Mouse (Mus musculus) adrenal gland, adult 8-10 months (tissue): ENCODE results near the gene Gm10142. TPM values are rescaled to one million over a fixed set of nuclear protein-coding genes. Genes with fewer than 3 reads are reported as not detected.
"Not testable (repeated sequence)": the region's sequence is repeated elsewhere in the genome, so short reads cannot be mapped to it uniquely, and the experiment has no call there.

ENCODE experiments used
- DNase-seq: peaks from one replicate; pipeline ENCODE4 v3.0.0; 2022
- total RNA-seq, 4 experiments: library from RNA; stranded (reverse); gene quantifications; 2 replicates each; pipeline ENCODE4 v1.2.4; 2022

Gm10142 gene
- total RNA-seq, 4 experiments from 2014 or later: not detected

DNA sequence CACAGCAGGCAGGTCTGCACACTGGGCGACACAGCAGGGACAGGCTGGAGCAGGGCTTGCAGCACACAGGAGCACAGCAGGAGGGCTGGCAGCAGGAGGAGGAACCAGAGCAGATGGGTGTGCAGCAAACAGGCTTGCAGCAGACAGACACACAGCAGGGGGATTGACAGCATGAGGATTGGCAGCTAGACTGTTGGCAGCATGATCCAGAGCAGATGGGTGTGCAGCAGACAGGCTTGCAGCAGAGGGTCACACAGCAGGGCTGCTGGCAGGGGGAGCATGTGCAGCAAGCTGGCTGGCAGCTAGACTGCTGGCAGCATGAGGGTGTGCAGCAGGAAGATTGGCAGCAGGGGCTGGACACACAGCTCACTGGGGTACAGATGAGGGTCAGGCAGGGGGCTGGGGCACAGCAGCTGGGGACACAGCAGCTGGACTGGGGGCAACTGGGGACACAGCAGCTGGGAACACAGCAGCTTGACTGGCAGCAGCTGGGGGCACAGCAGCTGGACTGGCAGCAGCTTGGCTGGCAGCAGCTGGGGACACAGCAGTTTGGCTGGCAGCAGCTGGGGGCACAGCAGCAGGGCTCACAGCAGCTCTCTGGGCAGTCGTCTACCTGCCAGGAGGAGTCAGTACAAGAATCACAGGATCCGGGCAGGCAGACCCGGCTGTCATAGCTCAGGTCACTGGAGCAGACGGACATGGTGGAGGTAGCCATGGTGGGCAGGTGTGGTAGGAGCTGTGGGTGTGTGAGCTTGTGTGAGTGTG, 26.5 kb downstream of the Gm10142 start, which contains the start of gene Gm18596:
Gm18596 (minus strand) TSS at position 715 of the 765 bp plus-strand sequence.
- DNase-seq: not testable (repeated sequence)

DNA sequence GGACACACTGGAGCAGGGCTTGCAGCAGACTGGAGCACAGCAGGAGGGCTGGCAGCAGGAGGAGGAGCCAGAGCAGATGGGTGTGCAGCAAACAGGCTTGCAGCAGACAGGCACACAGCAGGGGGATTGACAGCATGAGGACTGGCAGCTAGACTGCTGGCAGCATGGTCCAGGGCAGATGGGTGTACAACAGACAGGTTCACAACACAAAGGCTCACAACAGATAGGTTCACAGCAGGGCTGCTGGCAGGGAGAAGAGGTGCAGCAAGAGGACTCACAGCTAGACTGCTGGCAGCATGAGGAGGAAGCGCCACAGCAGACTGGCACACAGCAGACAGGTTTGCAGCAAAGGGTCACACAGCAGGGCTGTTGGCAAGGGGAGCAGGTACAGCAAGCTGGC, 35.1 kb downstream of the Gm10142 start:
- not testable (repeated sequence) for DNase-seq

DNA sequence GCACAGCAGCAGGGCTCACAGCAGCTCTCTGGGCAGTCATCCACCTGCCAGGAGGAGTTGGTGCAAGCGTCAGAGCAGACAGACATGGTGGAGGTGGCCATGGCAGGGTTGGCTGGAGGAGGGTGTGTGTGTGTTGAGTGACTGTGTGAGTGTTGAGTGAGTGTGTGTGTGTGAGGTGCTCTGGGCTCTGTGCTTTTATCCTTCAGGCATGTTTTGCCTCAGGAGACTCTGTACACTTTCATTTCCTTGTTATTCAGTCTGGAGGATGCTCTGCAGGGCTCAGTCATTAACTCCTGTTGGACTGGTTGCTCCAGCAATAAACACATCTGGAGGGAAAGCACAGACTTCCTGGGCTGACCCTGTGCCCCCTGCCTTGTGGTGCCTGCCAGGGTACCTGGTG, 35.6 kb downstream of the Gm10142 start, which contains the start of gene Gm9736:
Gm9736 (minus strand) TSS at position 101 of the 400 bp plus-strand sequence.
- DNase-seq: not testable (repeated sequence)

DNA sequence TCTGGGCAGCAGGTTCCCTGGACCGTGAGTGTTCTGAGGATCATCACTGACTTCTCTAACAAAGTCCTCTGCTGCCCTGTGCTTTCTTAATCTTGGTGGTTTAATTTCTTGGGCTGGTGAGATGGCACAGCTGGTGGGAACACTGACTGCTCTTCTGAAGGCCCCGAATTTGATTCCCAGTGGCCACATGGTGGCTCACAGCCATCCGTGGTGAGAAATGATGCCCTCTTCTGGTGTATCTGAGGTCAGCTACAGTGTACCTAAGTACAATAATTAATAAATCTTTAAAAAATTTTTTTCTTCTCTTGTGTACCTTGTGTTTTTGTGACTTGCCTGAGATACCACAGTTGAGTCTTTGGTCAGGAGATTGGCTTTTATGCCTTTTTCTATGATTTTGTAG, 36.7 kb downstream of the Gm10142 start:
- DNase-seq: not testable (repeated sequence)

DNA sequence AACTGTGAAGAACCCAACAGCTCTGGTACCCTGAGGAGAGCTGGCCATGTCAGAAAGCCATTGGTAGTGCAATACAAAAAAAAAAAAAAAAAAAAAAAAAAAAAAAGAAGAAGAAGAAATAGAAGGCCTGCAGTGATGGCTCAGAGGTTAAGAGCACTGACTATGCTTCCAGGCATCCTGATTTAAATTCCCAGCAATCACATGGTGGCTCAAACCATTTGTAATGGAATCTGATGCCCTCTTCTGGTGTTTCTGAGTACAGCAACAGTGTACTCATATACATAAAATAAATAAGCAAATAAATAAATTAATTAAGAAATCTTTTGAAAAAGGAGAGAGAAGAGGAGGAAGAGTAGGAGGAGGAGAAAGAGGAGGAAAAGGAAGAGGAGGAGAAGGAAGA, 37.8 kb downstream of the Gm10142 start:
- DNase-seq: no peak

DNA sequence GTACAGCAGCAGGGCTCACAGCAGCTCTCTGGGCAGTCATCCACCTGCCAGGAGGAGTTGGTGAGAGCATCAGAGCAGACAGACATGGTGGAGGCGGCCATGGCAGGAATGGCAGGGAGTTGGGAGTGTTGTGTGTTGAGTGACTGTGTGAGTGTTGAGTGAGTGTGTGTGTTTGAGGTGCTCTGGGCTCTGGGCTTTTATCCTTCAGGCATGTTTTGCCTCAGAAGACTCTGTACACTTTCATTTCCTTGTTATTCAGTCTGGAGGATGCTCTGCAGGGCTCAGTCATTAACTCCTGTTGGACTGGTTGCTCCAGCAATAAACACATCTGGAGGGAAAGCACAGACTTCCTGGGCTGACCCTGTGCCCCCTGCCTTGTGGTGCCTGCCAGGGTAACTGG, 44.0 kb downstream of the Gm10142 start, which contains the start of gene Gm3233:
Gm3233 (minus strand) TSS at position 101 of the 400 bp plus-strand sequence.
- DNase-seq: not testable (repeated sequence)

Other genes starting within 250 kb of the Gm10142 start
- gene Fam207a, start 200.0 kb upstream of the Gm10142 start, total RNA-seq: 10 to 100 TPM; 20.4 to 28.8 (median 24.8) TPM
- gene Itgb2, start 185.6 kb upstream of the Gm10142 start, total RNA-seq: 10 to 100 TPM in 3 of 4 experiments, 1 to 10 TPM in 1; 8.6 to 16.8 (median 13.5) TPM
- gene Pttg1ip, start 134.1 kb upstream of the Gm10142 start, total RNA-seq: 100 to 1,000 TPM; 207 to 236 (median 225) TPM
- gene Sumo3, start 109.7 kb upstream of the Gm10142 start, total RNA-seq: 100 to 1,000 TPM in 3 of 4 experiments, 10 to 100 TPM in 1; 98.9 to 125 (median 115) TPM
- 10 to 100 TPM; 15.2 to 24.8 (median 18.1) TPM for gene Gm49325, start 109.6 kb upstream of the Gm10142 start, total RNA-seq
- 10 to 100 TPM; 46.0 to 63.0 (median 53.7) TPM for gene Ube2g2, start 93.5 kb upstream of the Gm10142 start, total RNA-seq
- gene Tspear, start 29.2 kb upstream of the Gm10142 start, total RNA-seq: 1 to 10 TPM in 1 of 4 experiments, under 1 TPM in 3; 0.15 to 1.4 (median 0.81) TPM
- not detected for gene Gm19402, start 25.1 kb upstream of the Gm10142 start, total RNA-seq
- not detected for gene Gm9508, start 18.6 kb upstream of the Gm10142 start, total RNA-seq
- not detected for gene Gm10272, start 9.2 kb upstream of the Gm10142 start, total RNA-seq
- not detected for gene Gm10024, start 4.3 kb upstream of the Gm10142 start, total RNA-seq
- gene Krtap12-1, start 4.8 kb downstream of the Gm10142 start, total RNA-seq: not detected
- gene Gm10100, start 10.7 kb downstream of the Gm10142 start, total RNA-seq: not detected
- gene Gm18596, start 26.8 kb downstream of the Gm10142 start, total RNA-seq: not detected
- gene Gm9736, start 35.5 kb downstream of the Gm10142 start, total RNA-seq: not detected
- not detected for gene Gm3233, start 43.9 kb downstream of the Gm10142 start, total RNA-seq
- not detected for gene Gm3238, start 55.5 kb downstream of the Gm10142 start, total RNA-seq
- gene Gm7138, start 61.1 kb downstream of the Gm10142 start, total RNA-seq: not detected
- gene Gm3250, start 66.7 kb downstream of the Gm10142 start, total RNA-seq: not detected
- gene Gm7137, start 72.4 kb downstream of the Gm10142 start, total RNA-seq: not detected
- not detected for gene Gm9639, start 79.3 kb downstream of the Gm10142 start, total RNA-seq
- not detected for gene Gm19668, start 83.3 kb downstream of the Gm10142 start, total RNA-seq
- gene Gm9507, start 96.0 kb downstream of the Gm10142 start, total RNA-seq: not detected
- not detected for gene Gm2696, start 98.9 kb downstream of the Gm10142 start, total RNA-seq
- not detected for gene Krtap10-4, start 111.3 kb downstream of the Gm10142 start, total RNA-seq
- not detected for gene Krtap10-10, start 120.1 kb downstream of the Gm10142 start, total RNA-seq
- not detected for gene Gm36176, start 131.0 kb downstream of the Gm10142 start, total RNA-seq
- not detected for gene Gm10318, start 137.1 kb downstream of the Gm10142 start, total RNA-seq
- gene Gm3285, start 146.2 kb downstream of the Gm10142 start, total RNA-seq: not detected
- gene Lrrc3, start 186.7 kb downstream of the Gm10142 start, total RNA-seq: 10 to 100 TPM in 1 of 4 experiments, 1 to 10 TPM in 3; 5.5 to 10.8 (median 7.3) TPM